Mouse (Mus musculus) right cerebral cortex, adult 2 months (tissue): ENCODE measurements around the gene Cep152.

Experiments used
- DNase-seq, 2 experiments: peaks; one replicate each; pipeline ENCODE4 v3.0.0; 2021 to 2022; ENCODE audit warnings: low spot score in 2 of 2

The Cep152 gene

DNA sequence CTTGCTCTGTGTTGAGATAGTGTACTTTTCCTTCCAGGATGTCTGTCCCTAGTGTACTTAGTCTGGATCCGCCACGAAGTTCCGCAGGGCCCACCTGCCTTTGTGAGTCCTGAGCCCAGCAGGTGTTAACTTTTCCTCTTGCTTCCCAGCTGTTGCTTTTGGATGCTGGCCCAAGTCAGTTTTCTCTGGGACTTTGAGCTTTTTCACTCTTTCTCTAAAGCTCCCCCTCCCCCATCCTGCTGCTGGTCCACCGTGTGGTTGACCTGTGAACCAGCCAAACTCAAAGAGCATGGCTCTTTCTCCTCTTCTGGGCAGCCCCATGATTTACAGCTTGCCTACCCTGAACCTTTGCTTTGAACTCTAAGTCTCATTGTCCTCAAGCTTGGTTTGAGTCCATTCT, 1.6 kb upstream of the Cep152 start:
- no peak for DNase-seq

DNA sequence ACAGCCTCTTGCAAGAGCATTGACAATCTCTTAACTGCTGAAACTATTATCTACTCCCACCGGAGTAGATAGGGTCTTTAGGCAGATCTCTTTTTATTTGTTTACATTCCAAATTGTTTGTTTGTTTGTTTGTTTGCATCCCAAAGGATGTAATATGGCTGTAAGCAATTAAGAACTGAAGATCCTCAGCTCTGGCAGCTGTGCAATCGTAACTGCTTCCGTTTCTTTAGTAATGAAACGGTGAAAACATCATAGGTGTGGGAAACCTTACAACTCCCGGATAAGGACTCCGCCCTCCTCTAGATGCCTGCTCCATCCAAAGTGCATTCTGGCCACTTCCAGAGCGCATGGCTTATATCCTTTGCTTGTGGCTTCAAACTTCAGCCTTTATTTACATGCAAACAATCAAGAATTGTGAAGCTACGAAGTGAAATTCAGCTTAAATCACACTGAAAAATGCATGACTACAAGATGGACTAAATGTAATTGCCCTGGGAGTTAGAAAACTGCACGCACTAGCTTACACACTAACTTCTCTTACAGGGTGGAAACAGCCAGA, 707 bp downstream of the Cep152 start:
- no peak for DNase-seq

GRCm38 (mm10) chr2:125623211-125623610, 1.7 kb downstream of the Cep152 start:
- DNase-seq = no peak

- DNase-seq = no peak
These were observed 4.6 kb downstream of the Cep152 start for GRCm38 (mm10) chr2:125620213-125620907.

GRCm38 (mm10) chr2:125615858-125616424, 9.0 kb downstream of the Cep152 start:
- DNase-seq = no peak

DNA sequence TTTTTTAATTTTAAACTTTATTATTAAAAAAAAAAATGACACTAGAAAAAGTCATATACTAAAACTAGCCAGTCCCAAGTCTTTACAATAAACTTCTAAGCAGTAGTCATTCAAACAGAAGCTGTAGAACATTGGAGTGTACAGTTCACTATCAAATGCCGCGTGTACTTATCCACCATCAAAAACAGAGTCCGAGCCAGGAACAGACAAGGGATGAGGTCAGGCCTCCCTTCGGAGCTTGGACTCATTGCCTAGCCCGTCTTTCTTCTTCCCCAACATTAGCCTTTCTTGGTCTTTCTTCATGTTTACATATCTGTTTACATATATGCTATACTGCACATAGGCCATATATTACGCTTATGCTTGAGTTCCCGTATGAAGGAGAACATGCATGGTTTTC, 9.5 kb downstream of the Cep152 start:
- DNase-seq = no peak

DNA sequence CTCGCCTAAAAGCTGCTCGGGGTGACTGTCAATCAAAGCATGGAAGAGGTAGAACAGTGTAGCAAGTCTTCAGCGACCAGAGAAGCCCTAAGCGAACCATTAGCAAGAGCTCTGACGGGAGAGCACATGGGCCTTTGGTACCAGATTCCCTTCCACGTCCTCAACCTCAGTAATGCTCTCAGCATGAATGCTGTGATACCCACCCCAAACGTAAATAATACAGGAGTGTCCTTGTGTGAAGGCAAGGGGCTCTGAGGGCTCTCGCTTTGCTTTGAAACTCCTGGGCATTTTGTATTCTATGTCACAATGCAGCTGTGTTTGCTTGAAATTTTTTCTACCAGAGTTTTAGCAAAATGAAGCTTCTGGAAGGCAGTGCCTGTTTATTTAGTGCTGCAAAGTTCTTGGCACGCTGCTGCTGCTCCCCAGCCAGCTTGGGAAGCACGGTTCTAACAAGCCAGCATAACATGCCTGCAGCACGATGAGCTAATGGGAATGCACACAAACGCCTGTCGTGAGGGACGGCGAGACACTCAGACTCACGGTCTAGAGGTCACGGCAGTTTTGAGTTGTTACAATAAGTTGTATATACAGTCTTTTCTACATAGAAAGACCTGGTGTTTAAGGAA, 18.6 kb downstream of the Cep152 start:
- DNase-seq = peak in 1 of 2 experiments; percentile 17

DNA sequence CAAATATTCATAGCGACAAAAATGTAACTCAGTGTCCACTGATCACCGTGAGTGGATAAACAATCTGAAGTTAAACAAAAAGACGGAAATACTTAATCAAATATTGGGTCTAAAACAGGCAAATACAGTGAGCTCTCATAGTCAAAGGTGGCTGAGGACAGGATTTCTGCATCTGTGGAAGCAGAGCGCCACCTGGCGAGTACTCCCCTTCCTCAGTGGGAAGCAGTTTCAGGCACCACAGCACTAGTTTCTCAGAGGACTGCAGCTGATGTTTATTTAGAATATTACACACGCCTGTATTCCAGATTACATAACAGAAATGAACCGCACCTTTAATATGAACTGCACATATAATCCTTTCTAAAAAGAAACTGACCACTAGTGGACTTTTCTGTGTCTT, 20.3 kb downstream of the Cep152 start:
- peak; percentile 61 to 68 for DNase-seq

DNA sequence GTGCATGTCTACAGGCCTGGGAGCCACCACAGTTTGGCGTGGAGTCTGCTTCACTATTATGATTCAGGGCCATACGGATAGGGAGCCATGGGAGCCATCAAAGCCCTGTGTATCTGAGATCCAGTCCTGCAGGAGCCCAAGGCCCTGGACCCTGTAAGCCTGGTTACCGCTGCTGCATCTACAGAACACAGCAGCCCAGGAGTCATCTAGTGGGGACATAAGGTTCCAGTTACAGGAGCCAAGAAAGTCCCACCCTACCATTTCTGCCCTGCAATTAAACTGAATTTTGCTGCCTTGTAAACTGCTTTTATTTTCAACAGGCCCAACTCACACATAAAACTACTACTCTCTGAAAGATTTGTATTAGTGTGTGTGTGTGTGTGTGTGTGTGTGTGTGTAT, 21.9 kb downstream of the Cep152 start:
- no peak for DNase-seq

GRCm38 (mm10) chr2:125598958-125599357, 26.0 kb downstream of the Cep152 start:
- peak in 1 of 2 experiments; percentile 10 for DNase-seq

- no peak for DNase-seq
These were observed 26.7 kb downstream of the Cep152 start for GRCm38 (mm10) chr2:125598251-125598650.

DNA sequence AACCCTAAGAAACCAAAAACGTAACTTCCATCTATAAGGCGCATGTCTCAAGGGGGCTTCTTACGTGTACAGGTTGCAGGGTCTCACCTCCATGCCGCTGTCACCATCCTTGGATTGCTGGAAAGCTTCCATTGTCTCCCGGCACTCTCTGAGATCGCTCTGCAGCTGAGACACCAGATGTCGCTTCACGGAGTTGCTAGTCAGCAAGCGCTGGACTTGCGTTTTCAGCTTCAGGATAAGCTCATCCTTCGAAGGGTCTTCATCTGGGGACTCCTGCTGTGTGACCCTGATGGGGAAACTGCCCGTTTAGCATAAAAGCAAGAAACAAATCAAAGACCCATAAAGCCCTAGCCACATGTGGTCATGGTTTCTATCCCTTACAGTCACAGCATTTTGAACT, 30.1 kb downstream of the Cep152 start:
- DNase-seq = no peak

DNA sequence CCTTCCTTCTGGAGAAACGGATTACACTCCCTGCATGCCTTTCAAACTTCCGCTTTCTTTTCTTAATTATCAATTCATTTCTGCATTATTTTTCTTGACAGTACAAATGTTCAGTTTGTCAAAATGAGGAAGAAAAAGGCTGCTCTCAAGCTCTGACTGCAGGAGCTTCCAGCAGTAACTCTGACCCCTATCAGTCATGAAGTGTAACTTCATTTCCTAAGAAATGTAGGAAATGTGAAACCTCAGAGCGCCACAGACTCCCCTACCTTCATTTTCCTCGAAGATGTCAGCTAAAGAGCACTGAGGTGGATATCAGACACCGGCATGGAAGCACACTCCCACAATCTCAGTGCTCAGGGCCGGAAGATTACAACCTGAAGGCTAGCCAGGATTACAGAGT, 30.8 kb downstream of the Cep152 start:
- DNase-seq = no peak

DNA sequence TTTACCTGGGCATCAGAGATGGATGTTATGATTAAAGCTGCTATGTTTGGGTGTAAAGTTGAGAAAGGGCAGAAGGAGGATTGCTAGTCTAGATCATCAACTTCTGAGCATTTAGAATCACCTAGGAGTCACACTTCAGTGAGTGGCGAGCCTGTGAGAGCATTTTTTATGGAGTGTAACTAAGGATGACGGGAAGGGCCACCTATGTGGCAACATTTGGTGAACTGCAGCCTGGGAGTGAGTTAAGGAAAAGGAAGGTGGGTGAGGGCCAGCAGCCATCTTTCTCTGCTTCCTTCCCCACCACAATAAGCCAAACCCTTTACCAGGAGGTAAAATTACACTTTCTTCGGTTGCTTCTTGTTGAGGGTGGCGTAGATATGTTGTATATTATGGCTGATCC, 33.0 kb downstream of the Cep152 start:
- DNase-seq = no peak

GRCm38 (mm10) chr2:125589287-125589686, 35.6 kb downstream of the Cep152 start:
- DNase-seq = no peak

DNA sequence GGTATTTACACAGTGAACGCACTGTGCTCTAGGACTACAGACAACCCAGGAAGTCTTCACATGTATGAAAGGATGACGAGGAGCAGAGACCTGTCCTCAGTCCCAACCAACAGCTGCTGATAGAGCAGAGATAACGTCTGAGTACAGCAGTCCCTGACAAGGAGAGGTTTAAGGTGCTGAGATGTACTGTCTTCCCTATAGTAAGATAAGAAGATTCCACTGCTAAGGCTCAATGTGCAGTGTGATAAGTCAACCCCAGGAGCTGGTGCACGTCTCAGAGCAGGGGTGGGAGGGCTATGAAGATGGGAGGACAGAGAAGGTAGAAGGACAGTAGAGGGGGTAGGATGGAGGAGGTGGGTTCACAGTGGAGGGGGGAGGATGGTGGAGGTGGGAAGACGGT, 43.8 kb downstream of the Cep152 start:
- DNase-seq = no peak

DNA sequence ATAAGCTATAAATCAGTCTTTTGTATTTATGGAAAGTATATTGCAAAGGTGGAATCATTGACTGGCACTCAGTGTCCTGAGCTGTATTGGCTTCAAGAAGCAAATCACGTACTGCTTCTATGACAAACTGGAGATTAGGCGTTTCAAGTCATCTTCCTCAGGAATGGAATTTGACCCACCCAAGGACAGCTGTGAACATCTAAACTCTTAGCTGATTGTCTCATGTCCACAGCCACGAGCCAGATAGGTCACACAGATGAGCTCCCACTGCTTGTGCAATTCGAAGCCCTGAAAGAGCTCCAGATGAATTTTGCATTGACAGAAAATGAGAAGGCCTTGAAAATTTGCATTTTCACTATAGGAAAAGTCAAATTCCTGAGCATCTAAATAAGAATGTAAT, 47.2 kb downstream of the Cep152 start:
- no peak for DNase-seq

GRCm38 (mm10) chr2:125576498-125576897, 48.4 kb downstream of the Cep152 start:
- no peak for DNase-seq

GRCm38 (mm10) chr2:125575766-125576165, 49.1 kb downstream of the Cep152 start:
- peak in 1 of 2 experiments; percentile 9 for DNase-seq

- peak in 1 of 2 experiments; percentile 21 for DNase-seq
These were observed 61.0 kb downstream of the Cep152 start for GRCm38 (mm10) chr2:125563884-125564283.

GRCm38 (mm10) chr2:125562407-125562806, 62.5 kb downstream of the Cep152 start:
- DNase-seq = no peak

GRCm38 (mm10) chr2:125560037-125560436, 64.9 kb downstream of the Cep152 start:
- no peak for DNase-seq
